Mouse (Mus musculus): ENCODE measurements at regions not wholly inside any gene's neighbourhood (a gene's known extent, or its start where the extent isn't known, plus 50 kb on each side); places are given as distances from the start of the nearest gene placed in this dataset.
"Not testable (repeated sequence)": the region's sequence is repeated elsewhere in the genome, so short reads cannot be mapped to it uniquely, and the experiment has no call there.

DNA sequence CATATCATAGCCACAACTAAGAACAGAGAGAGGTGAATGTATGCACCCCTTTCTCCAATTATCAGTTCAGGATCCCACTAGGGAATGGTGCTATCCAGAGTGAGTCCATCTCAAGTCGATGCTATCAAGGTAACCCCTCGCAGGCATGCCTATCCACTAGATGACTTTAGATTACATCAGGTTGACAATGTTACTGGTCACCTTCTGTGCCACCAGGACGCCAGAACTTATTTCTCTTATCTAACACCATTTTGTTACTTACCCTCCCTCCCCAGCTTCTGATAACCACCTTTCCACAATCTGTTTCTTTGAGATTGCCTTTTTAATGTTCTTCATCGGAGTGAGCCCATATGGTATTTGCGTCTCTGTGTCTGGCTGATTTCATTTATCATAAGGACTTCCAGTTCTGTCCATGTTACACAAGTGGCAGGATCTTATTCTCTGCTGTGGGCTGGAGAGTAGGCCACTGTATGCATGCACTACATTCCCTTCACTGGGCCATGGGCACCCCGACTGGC, 57.9 kb upstream of the Klf13 start:
- Histone ChIP-seq H3K27me3 (ENCODE audit: control insufficient read depth, insufficient read depth, low read length) (no peaks in the 10 kb centered on the region), H3K4me1 (ENCODE audit: control insufficient read depth, insufficient read depth, low read length) (no peaks in the 10 kb centered on the region), H3K4me3 (ENCODE audit: low read depth, low read length) (no peak overlapping the region), H3K36me3 (replicated peaks; ENCODE audit: control insufficient read depth, insufficient read depth, low read depth, low read length) (no peaks in the 10 kb centered on the region), H3K27ac (replicated peaks; ENCODE audit: low read depth, low read length) (no peak overlapping the region), H3K9me3 (replicated peaks; ENCODE audit: control insufficient read depth, low read length) (no peaks in the 10 kb centered on the region), H3K9ac (replicated peaks; ENCODE audit: low read length) (no peak overlapping the region), H3K4me2 (ENCODE audit: low read depth, low read length) (no peak overlapping the region)
- no peak for ATAC-seq (replicated peaks; ENCODE audit: insufficient number of reproducible peaks, low FRiP score, low TSS enrichment, low read depth)
- WGBS, result 84% methylated on average over 6 of the region's 6 CpGs
- no peak for DNase-seq (ENCODE audit: low spot score)

DNA sequence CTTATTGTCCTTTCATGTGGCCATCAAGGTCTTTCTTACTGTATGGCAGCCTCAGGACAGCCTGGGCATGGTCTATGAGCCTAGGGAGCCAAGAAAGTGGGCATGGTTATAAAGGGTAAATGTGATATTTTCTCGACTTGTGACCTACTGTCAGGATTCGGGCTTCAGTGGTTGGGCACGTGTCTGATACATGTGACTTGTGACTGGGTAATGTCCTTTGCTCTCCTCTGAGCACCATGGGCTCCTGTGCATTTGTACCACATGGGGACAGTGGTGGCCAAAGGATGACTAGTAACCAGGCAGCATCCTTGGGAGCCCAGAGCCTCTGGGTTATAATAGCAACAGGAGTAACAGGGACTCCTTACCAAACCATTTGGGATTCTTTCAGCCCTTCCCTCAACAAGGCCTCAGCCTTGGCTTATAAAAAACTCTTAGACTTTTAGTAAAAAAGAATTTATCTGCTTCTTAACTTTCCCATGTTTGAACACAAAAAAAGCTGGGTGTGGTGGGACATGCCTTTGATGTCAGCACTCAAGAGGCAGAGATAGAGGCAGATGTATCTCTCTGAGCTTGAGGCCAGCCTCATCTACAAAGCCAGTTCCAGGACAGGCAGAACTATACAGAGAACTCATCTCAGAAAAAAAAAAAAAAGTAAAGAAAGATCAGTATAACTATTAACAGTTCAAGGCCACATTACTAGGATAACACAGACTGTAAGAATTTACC, 56.7 kb upstream of the Klf13 start:
- Histone ChIP-seq H3K4me2 (ENCODE audit: low read depth, low read length) (no peak overlapping the region), H3K4me3 (ENCODE audit: low read depth, low read length) (no peak overlapping the region), H3K36me3 (replicated peaks; ENCODE audit: control insufficient read depth, insufficient read depth, low read depth, low read length) (no peaks in the 10 kb centered on the region), H3K27me3 (ENCODE audit: control insufficient read depth, insufficient read depth, low read length) (no peaks in the 10 kb centered on the region), H3K9ac (replicated peaks; ENCODE audit: low read length) (no peak overlapping the region), H3K4me1 (ENCODE audit: control insufficient read depth, insufficient read depth, low read length) (no peaks in the 10 kb centered on the region), H3K9me3 (replicated peaks; ENCODE audit: control insufficient read depth, low read length) (no peaks in the 10 kb centered on the region), H3K27ac (replicated peaks; ENCODE audit: low read depth, low read length) (no peak overlapping the region)
- 91% methylated on average over 3 of the region's 3 CpGs for WGBS
- no peak for ATAC-seq (replicated peaks; ENCODE audit: insufficient number of reproducible peaks, low FRiP score, low TSS enrichment, low read depth)
- no peak for DNase-seq (ENCODE audit: low spot score)

DNA sequence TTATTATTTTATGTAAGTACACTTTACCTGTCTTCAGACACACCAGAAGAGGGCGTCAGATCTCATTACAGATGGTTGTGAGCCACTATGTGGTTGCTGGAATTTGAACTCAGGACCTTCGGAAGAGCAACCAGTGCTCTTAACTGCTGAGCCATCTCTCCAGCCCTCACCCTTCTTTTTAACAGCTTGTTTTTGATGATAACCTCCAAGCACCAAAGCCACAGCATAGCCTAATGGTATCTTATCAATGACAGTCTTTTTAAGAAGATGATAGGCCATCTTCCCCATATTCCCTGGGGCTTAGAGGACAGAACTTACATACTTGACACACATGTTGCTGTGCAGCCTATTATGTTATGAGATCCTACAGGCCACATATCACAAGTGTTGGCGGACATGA, 56.1 kb upstream of the Klf13 start:
- not testable (repeated sequence) for ATAC-seq (replicated peaks; ENCODE audit: insufficient number of reproducible peaks, low FRiP score, low TSS enrichment, low read depth); H3K27ac ChIP-seq (replicated peaks; ENCODE audit: low read depth, low read length); H3K27me3 ChIP-seq (ENCODE audit: control insufficient read depth, insufficient read depth, low read length); DNase-seq (ENCODE audit: low spot score); H3K9ac ChIP-seq (replicated peaks; ENCODE audit: low read length); H3K4me2 ChIP-seq (ENCODE audit: low read depth, low read length); H3K36me3 ChIP-seq (replicated peaks; ENCODE audit: control insufficient read depth, insufficient read depth, low read depth, low read length); H3K9me3 ChIP-seq (replicated peaks; ENCODE audit: control insufficient read depth, low read length); H3K4me3 ChIP-seq (ENCODE audit: low read depth, low read length); H3K4me1 ChIP-seq (ENCODE audit: control insufficient read depth, insufficient read depth, low read length)
- 70% methylated on average over 3 of the region's 3 CpGs for WGBS

DNA sequence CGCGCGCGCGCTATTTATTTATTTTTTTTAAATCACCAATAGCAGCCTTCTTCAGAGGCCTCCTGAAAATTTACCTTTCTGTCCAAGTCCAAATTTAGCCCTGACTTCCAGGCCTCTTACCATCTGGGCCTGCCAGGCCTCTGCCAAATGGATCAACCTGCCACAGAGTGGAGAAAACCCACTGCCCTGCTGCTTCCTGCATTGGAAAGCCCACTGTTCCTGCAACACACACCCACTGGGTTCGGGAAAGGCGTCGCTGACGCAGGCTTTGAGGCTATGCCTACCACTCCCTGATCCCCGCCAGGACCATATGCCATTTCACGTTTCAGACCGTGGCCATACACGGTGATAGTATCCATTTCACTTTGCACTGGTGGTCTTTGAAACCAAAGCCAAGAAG, 53.4 kb upstream of the Klf13 start:
- WGBS, result 89% methylated on average over 13 of the region's 13 CpGs
- H3K4me3 ChIP-seq (ENCODE audit: low read depth, low read length), result no peak overlapping the region
- no peak overlapping the region for H3K4me2 ChIP-seq (ENCODE audit: low read depth, low read length)
- no peak for ATAC-seq (replicated peaks; ENCODE audit: insufficient number of reproducible peaks, low FRiP score, low TSS enrichment, low read depth)
- no peak overlapping the region for H3K27ac ChIP-seq (replicated peaks; ENCODE audit: low read depth, low read length)
- DNase-seq (ENCODE audit: low spot score), result no peak
- H3K4me1 ChIP-seq (ENCODE audit: control insufficient read depth, insufficient read depth, low read length), result no peaks in the 10 kb centered on the region
- H3K9me3 ChIP-seq (replicated peaks; ENCODE audit: control insufficient read depth, low read length), result no peaks in the 10 kb centered on the region
- no peaks in the 10 kb centered on the region for H3K27me3 ChIP-seq (ENCODE audit: control insufficient read depth, insufficient read depth, low read length)
- H3K36me3 ChIP-seq (replicated peaks; ENCODE audit: control insufficient read depth, insufficient read depth, low read depth, low read length), result no peaks in the 10 kb centered on the region
- H3K9ac ChIP-seq (replicated peaks; ENCODE audit: low read length), result no peak overlapping the region

DNA sequence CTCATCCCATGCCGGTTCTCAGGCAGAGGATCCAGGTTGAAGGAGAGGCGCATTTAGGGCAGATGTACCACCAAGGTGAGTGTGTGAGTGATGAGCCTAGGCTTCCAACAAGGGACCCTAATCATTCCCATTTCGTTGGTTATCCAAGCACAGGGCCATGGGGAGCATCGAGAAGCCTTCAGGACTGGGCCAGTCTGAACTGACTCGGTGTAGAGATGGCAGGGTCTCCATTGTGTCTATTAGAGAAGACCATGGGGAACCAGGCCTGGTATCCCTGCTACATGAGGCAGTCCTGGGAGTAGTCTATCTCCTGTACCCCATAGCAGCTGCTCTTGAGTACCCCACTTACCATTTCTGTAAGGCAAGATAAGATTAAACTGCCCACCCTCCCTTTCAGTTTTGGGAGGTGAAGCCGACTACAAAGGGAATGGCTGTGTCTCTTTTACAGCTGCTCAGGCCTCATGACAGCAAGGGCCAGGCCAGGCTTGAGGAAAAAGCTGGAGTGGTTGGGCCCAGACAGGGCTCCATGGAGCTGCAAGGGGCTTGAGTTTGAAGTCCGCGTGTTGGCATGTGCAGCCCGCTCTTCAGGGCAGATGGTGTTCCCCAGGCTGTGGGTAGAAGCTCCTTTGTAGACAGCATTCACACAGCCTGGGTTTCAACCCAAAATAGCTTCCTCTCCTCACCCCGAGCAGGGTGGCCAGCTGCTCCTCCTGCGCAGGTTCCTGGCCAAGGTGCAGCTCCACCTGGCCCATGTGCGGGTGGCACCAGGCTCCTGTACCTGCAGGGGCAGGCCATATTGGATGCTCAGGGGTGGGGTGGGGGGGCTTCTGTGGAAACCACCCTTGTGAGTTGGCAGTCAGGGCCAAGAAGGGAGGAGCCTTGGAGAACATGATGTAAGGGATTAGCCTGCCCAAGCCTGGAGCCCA, 52.6 kb upstream of the Klf13 start:
- Histone ChIP-seq H3K4me1 (ENCODE audit: control insufficient read depth, insufficient read depth, low read length) (no peaks in the 10 kb centered on the region), H3K36me3 (replicated peaks; ENCODE audit: control insufficient read depth, insufficient read depth, low read depth, low read length) (no peaks in the 10 kb centered on the region), H3K4me3 (ENCODE audit: low read depth, low read length) (no peak overlapping the region), H3K27ac (replicated peaks; ENCODE audit: low read depth, low read length) (no peak overlapping the region), H3K9ac (replicated peaks; ENCODE audit: low read length) (no peak overlapping the region), H3K4me2 (ENCODE audit: low read depth, low read length) (no peak overlapping the region), H3K27me3 (ENCODE audit: control insufficient read depth, insufficient read depth, low read length) (no peaks in the 10 kb centered on the region), H3K9me3 (replicated peaks; ENCODE audit: control insufficient read depth, low read length) (no peaks in the 10 kb centered on the region)
- ATAC-seq (replicated peaks; ENCODE audit: insufficient number of reproducible peaks, low FRiP score, low TSS enrichment, low read depth), result no peak
- 91% methylated on average over 12 of the region's 12 CpGs for WGBS
- no peak for DNase-seq (ENCODE audit: low spot score)

DNA sequence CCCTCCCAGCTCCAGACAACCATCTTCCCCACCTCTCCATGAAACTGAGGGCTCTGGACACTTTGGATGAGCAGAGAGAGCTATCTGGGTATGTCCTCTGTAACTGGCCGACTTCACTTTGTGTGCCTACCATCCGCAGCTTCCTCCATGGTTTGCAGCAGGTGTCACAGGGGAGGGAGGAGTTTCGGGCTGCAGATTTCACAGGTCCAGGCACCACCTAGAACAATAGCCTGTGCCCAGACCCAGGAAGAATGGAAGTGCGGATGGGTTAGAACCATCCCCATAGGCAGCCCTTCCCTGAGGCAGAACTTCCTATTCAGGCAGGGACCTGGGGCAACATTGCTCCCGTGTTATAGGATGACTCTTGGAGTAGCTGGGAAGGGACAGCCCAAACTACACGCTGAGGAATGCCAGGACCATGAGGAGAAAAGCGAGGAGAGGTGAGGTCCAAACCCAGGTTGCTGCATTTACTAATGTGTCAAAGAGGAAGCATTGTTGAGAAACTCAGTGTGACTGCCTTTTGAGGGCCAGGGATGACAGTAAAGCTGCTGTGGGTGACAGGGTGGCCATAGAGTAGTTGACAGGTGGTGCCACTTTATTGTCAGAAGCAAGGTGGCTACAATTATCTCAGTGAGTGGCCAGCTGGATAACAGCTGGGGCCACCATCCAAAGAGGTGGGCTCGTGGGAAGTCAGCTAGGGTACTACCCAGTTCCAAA, 51.8 kb upstream of the Klf13 start:
- ATAC-seq (replicated peaks; ENCODE audit: insufficient number of reproducible peaks, low FRiP score, low TSS enrichment, low read depth) (no peak), DNase-seq (ENCODE audit: low spot score) (no peak)
- no peaks in the 10 kb centered on the region for H3K36me3 ChIP-seq (replicated peaks; ENCODE audit: control insufficient read depth, insufficient read depth, low read depth, low read length)
- H3K9ac ChIP-seq (replicated peaks; ENCODE audit: low read length), result no peak overlapping the region
- no peaks in the 10 kb centered on the region for H3K4me1 ChIP-seq (ENCODE audit: control insufficient read depth, insufficient read depth, low read length)
- H3K9me3 ChIP-seq (replicated peaks; ENCODE audit: control insufficient read depth, low read length), result no peaks in the 10 kb centered on the region
- H3K27ac ChIP-seq (replicated peaks; ENCODE audit: low read depth, low read length), result no peak overlapping the region
- H3K4me2 ChIP-seq (ENCODE audit: low read depth, low read length), result no peak overlapping the region
- H3K27me3 ChIP-seq (ENCODE audit: control insufficient read depth, insufficient read depth, low read length), result no peaks in the 10 kb centered on the region
- 80% methylated on average over 8 of the region's 8 CpGs for WGBS
- no peak overlapping the region for H3K4me3 ChIP-seq (ENCODE audit: low read depth, low read length)

DNA sequence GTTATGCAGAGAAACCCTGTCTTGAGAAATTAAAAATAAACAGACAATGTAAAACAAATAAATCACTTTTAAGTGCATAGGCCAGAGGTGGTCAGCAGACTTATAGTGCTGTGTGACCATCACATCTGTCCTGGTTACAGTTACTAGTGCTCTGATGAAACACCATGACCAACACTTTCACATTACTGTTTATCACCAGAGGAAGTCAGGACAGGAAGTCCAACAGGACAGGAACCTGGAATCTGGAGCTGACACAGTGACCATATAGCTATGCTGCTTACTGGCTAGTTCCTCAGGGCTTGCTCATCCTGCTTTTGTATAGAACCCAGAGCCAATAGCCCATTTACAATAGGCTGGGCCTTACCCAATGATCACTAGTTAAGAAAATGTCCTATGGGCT, 51.0 kb upstream of the Klf13 start:
- no peaks in the 10 kb centered on the region for H3K36me3 ChIP-seq (replicated peaks; ENCODE audit: control insufficient read depth, insufficient read depth, low read depth, low read length)
- H3K9ac ChIP-seq (replicated peaks; ENCODE audit: low read length), result no peak overlapping the region
- no peaks in the 10 kb centered on the region for H3K4me1 ChIP-seq (ENCODE audit: control insufficient read depth, insufficient read depth, low read length)
- ATAC-seq (replicated peaks; ENCODE audit: insufficient number of reproducible peaks, low FRiP score, low TSS enrichment, low read depth), result no peak
- H3K27ac ChIP-seq (replicated peaks; ENCODE audit: low read depth, low read length), result no peak overlapping the region
- DNase-seq (ENCODE audit: low spot score), result no peak
- H3K4me2 ChIP-seq (ENCODE audit: low read depth, low read length), result no peak overlapping the region
- no peaks in the 10 kb centered on the region for H3K9me3 ChIP-seq (replicated peaks; ENCODE audit: control insufficient read depth, low read length)
- no peak overlapping the region for H3K4me3 ChIP-seq (ENCODE audit: low read depth, low read length)
- H3K27me3 ChIP-seq (ENCODE audit: control insufficient read depth, insufficient read depth, low read length), result no peaks in the 10 kb centered on the region

Measured in embryonic facial prominence, embryonic 11.5 days (tissue).